Comparison of ENCODE assay signal across 8 mouse cellular contexts in the genomic region with DNA sequence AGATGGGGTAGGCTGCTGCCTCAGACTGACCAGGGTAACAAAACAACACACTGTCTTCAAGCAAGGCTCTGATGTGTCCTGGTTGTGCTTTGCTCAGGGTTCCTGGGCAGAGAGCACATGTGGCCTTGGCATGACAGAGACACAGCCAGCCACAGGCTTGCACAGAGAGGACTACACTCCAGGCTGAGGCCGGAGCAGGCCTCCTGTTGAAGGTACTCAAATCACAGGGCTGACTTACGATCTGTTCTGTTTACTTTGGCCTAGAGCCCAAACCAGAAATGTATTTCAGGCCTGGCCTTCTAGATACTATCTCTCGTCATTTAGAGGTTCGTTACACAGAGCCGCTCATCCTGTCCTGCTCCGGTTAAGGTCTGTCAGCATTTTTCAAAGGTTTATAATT.
DNase-seq lines count a peak whose midpoint lies in the region; ATAC-seq lines count a peak whose summit lies in the region.

No protein-coding gene starts in this region.

- no peak overlapping the region for H3K4me2 ChIP-seq in heart, embryonic 15.5 days
- H3K4me2 ChIP-seq in kidney, embryonic 15.5 days: no peak overlapping the region

- ATAC-seq in heart, embryonic 15.5 days (replicated peaks; ENCODE audit: insufficient number of reproducible peaks, insufficient read depth, low FRiP score, low read depth): peak; percentile 41; the same call in 1 of the 2 replicates
- peak; percentile 86 for ATAC-seq in kidney, embryonic 15.5 days (replicated peaks; ENCODE audit: low FRiP score)

- peak overlapping the region; percentile 35 for H3K27ac ChIP-seq in heart, embryonic 15.5 days
- peak overlapping the region; percentile 55 for H3K27ac ChIP-seq in kidney, embryonic 15.5 days

- no peaks in the 10 kb centered on the region for H3K27me3 ChIP-seq in heart, embryonic 15.5 days
- no peaks in the 10 kb centered on the region for H3K27me3 ChIP-seq in kidney, embryonic 15.5 days

- intact Hi-C loops in heart, postnatal 25 days (cut with DNase I): no loop called here

- peaks cover 22% of the 10 kb centered on the region for H3K4me1 ChIP-seq in heart, embryonic 15.5 days (replicated peaks)
- H3K4me1 ChIP-seq in kidney, embryonic 15.5 days: peaks cover 25% of the 10 kb centered on the region

- no peak overlapping the region for H3K9ac ChIP-seq in heart, embryonic 15.5 days
- no peak overlapping the region for H3K9ac ChIP-seq in kidney, embryonic 15.5 days

- H3K9me3 ChIP-seq in heart, embryonic 15.5 days (replicated peaks): no peaks in the 10 kb centered on the region
- no peaks in the 10 kb centered on the region; the same call in 1 of the 2 replicates for H3K9me3 ChIP-seq in kidney, embryonic 15.5 days (replicated peaks)

- H3K4me3 ChIP-seq in heart, embryonic 15.5 days: no peak overlapping the region
- no peak overlapping the region for H3K4me3 ChIP-seq in kidney, embryonic 15.5 days (replicated peaks)

- no peaks in the 10 kb centered on the region for H3K36me3 ChIP-seq in heart, embryonic 15.5 days
- H3K36me3 ChIP-seq in kidney, embryonic 15.5 days: no peaks in the 10 kb centered on the region

- DNase-seq in heart, postnatal 25 days (ENCODE audit: low spot score): no peak
- DNase-seq in adrenal gland, postnatal 36 days: peak; percentile 67 to 70
- peak; percentile 66 for DNase-seq in mesoderm, embryonic 11.5 days (ENCODE audit: low read depth, low spot score)
- no peak for DNase-seq in thymus, postnatal 36 days
- no peak for DNase-seq in frontal cortex, postnatal 10 days (ENCODE audit: low spot score in 2 of 2)
- DNase-seq in natural killer cell, adult 2 months (ENCODE audit: low spot score in 2 of 2): no peak

- WGBS in heart, embryonic 15.5 days: 23% methylated on average over 6 of the region's 6 CpGs
- 15% methylated on average over 6 of the region's 6 CpGs for WGBS in kidney, embryonic 15.5 days

Comparison
In these comparisons a context has a peak if more than half of its experiments do, and no peak if none do; other contexts are left out.
1. DNase-seq: peak in adrenal gland, postnatal 36 days (2 of 2) and mesoderm, embryonic 11.5 days (single experiment); none in heart, postnatal 25 days (single experiment), thymus, postnatal 36 days (0 of 2), frontal cortex, postnatal 10 days (0 of 2) and natural killer cell, adult 2 months (0 of 2).